Mouse (Mus musculus): ENCODE results near the gene Rad23a. TPM values are rescaled to one million over a fixed set of nuclear protein-coding genes. Genes with fewer than 3 reads are reported as not detected.
A peak's percentile ranks its signal among the peaks of the same experiment; 100 is the strongest.

The Rad23a gene
- polyA plus RNA-seq, 1 experiment from 2014 or later: 95.4 TPM

- Histone ChIP-seq H3K4me3 (ENCODE audit: low read length) (peak overlapping the region; percentile 84), H3K4me1 (ENCODE audit: control insufficient read depth, insufficient read depth, low read depth, low read length) (peaks cover 29% of the 10 kb centered on the region), H3K27ac (ENCODE audit: low read depth, low read length) (no peak overlapping the region), H3K4me2 (ENCODE audit: low read length) (peak overlapping the region; percentile 60), H3K27me3 (replicated peaks; ENCODE audit: control insufficient read depth, insufficient read depth, low read length) (no peaks in the 10 kb centered on the region), H3K9ac (ENCODE audit: low read depth, low read length) (peak overlapping the region; percentile 98), H3K9me3 (ENCODE audit: control insufficient read depth, low read length) (no peaks in the 10 kb centered on the region), H3K36me3 (ENCODE audit: control insufficient read depth, insufficient read depth, low read length) (peaks cover 35% of the 10 kb centered on the region)
- ATAC-seq: no peak
- WGBS: 89% methylated on average over 9 of the region's 9 CpGs
Observed at GRCm38 (mm10) chr8:84844397-84845070, 4.1 kb upstream of the Rad23a start.

GRCm38 (mm10) chr8:84841514-84841913, 1.0 kb upstream of the Rad23a start:
- Histone ChIP-seq H3K4me1 (ENCODE audit: control insufficient read depth, insufficient read depth, low read depth, low read length) (peaks cover 30% of the 10 kb centered on the region), H3K27ac (ENCODE audit: low read depth, low read length) (no peak overlapping the region), H3K4me3 (ENCODE audit: low read length) (no peak overlapping the region), H3K9me3 (ENCODE audit: control insufficient read depth, low read length) (no peaks in the 10 kb centered on the region), H3K36me3 (ENCODE audit: control insufficient read depth, insufficient read depth, low read length) (peaks cover 54% of the 10 kb centered on the region), H3K27me3 (replicated peaks; ENCODE audit: control insufficient read depth, insufficient read depth, low read length) (no peaks in the 10 kb centered on the region), H3K4me2 (ENCODE audit: low read length) (no peak overlapping the region), H3K9ac (ENCODE audit: low read depth, low read length) (no peak overlapping the region; the same call in 1 of the 2 replicates)
- WGBS: 79% methylated on average over 1 of the region's 1 CpGs
- ATAC-seq: no peak

GRCm38 (mm10) chr8:84839875-84840247, 604 bp downstream of the Rad23a start:
- ATAC-seq: no peak
- no peaks in the 10 kb centered on the region for H3K9me3 ChIP-seq (ENCODE audit: control insufficient read depth, low read length)

GRCm38 (mm10) chr8:84839411-84839810, 1.1 kb downstream of the Rad23a start:
- peak overlapping the region; percentile 72 for H3K4me2 ChIP-seq (ENCODE audit: low read length)
- peaks cover 29% of the 10 kb centered on the region for H3K4me1 ChIP-seq (ENCODE audit: control insufficient read depth, insufficient read depth, low read depth, low read length)
- H3K27me3 ChIP-seq (replicated peaks; ENCODE audit: control insufficient read depth, insufficient read depth, low read length): no peaks in the 10 kb centered on the region
- H3K9ac ChIP-seq (ENCODE audit: low read depth, low read length): peak overlapping the region; percentile 92; the same call in 1 of the 2 replicates
- no peak for ATAC-seq
- H3K4me3 ChIP-seq (ENCODE audit: low read length): peak overlapping the region; percentile 90
- H3K36me3 ChIP-seq (ENCODE audit: control insufficient read depth, insufficient read depth, low read length): peaks cover 57% of the 10 kb centered on the region
- H3K27ac ChIP-seq (ENCODE audit: low read depth, low read length): 0 out of 2 replicates have a peak overlapping the region, but pooled peaks have one; percentile 44
- 94% methylated on average over 2 of the region's 2 CpGs for WGBS
- H3K9me3 ChIP-seq (ENCODE audit: control insufficient read depth, low read length): no peaks in the 10 kb centered on the region

More at GRCm38 (mm10) chr8:84839875-84840247, 604 bp downstream of the Rad23a start:
- Histone ChIP-seq H3K4me3 (ENCODE audit: low read length) (peak overlapping the region; percentile 90), H3K4me1 (ENCODE audit: control insufficient read depth, insufficient read depth, low read depth, low read length) (peaks cover 29% of the 10 kb centered on the region), H3K27ac (ENCODE audit: low read depth, low read length) (peak overlapping the region; percentile 91), H3K4me2 (ENCODE audit: low read length) (peak overlapping the region; percentile 72), H3K9ac (ENCODE audit: low read depth, low read length) (peak overlapping the region; percentile 92), H3K36me3 (ENCODE audit: control insufficient read depth, insufficient read depth, low read length) (peaks cover 58% of the 10 kb centered on the region), H3K27me3 (replicated peaks; ENCODE audit: control insufficient read depth, insufficient read depth, low read length) (no peaks in the 10 kb centered on the region)
- WGBS: under 1% methylated on average over 7 of the region's 7 CpGs

DNA sequence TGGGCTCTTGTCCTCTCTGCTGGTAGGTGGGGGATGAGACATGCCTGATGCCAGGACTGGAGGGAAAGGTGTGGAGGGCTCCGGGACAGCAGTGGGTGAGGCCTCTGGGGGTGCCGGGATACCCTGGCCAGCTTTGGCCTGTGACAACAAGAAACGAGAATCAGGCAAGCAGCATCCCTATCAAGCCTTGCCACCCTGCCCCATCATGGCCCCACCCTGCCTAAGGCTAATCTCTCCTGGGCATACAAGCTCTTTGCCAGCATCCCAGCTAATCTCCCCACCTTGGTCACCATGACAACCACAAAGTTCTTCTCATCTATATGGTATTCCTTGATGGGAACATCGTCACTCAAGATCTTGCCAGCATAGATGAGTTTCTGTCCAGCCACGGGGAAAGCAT, 2.0 kb downstream of the Rad23a start:
- Histone ChIP-seq H3K27ac (ENCODE audit: low read depth, low read length) (no peak overlapping the region), H3K9ac (ENCODE audit: low read depth, low read length) (no peak overlapping the region), H3K4me3 (ENCODE audit: low read length) (no peak overlapping the region), H3K27me3 (replicated peaks; ENCODE audit: control insufficient read depth, insufficient read depth, low read length) (no peaks in the 10 kb centered on the region), H3K4me2 (ENCODE audit: low read length) (no peak overlapping the region), H3K4me1 (ENCODE audit: control insufficient read depth, insufficient read depth, low read depth, low read length) (peaks cover 32% of the 10 kb centered on the region), H3K36me3 (ENCODE audit: control insufficient read depth, insufficient read depth, low read length) (peaks cover 57% of the 10 kb centered on the region), H3K9me3 (ENCODE audit: control insufficient read depth, low read length) (no peaks in the 10 kb centered on the region)
- no peak for ATAC-seq
- 75% methylated on average over 5 of the region's 5 CpGs for WGBS

GRCm38 (mm10) chr8:84837912-84838470, 2.5 kb downstream of the Rad23a start:
- H3K36me3 ChIP-seq (ENCODE audit: control insufficient read depth, insufficient read depth, low read length): peaks cover 52% of the 10 kb centered on the region
- H3K9ac ChIP-seq (ENCODE audit: low read depth, low read length): no peak overlapping the region
- no peak overlapping the region for H3K4me3 ChIP-seq (ENCODE audit: low read length)
- H3K9me3 ChIP-seq (ENCODE audit: control insufficient read depth, low read length): no peaks in the 10 kb centered on the region
- H3K4me2 ChIP-seq (ENCODE audit: low read length): no peak overlapping the region
- no peaks in the 10 kb centered on the region for H3K27me3 ChIP-seq (replicated peaks; ENCODE audit: control insufficient read depth, insufficient read depth, low read length)
- ATAC-seq: no peak
- WGBS: 81% methylated on average over 15 of the region's 15 CpGs
- H3K27ac ChIP-seq (ENCODE audit: low read depth, low read length): no peak overlapping the region
- H3K4me1 ChIP-seq (ENCODE audit: control insufficient read depth, insufficient read depth, low read depth, low read length): peaks cover 34% of the 10 kb centered on the region

DNA sequence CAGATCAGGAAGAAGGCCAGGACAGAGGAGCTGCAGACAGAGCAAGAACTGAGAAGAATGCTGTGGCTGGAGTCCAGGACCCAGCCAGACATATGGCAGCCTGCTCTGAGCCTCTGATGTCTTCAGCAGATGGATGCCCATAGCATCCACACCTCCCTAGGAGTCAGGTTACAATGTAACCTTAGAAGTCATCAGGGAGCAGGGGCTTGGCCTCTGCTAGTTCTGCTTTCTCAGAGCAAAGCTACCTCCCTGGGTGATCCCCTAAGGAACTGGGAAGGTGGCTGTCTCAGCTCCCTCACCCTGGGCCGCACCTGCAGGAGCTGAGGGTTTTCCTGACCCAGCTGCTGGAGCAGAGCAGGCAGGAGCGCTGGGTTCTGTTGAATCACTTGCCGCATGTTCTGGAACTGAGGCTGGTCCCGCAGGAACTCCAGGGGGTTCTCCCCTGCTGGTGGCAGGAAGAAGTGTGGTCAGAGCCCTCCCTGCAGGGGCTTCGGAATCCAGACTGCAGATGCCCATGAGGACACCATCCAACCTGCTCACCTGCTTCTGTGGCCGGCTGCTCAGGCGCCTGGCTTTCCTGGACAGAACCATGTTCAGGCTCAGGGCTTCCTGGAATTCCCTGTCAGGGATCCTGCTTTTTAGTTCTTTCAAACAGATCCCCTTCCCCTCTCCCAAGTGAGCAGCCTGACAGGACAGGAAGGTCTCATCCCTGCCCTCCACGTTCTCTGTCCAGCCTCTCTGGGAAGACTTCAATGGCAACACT, 3.1 kb downstream of the Rad23a start:
- Histone ChIP-seq H3K4me2 (ENCODE audit: low read length) (no peak overlapping the region), H3K36me3 (ENCODE audit: control insufficient read depth, insufficient read depth, low read length) (peaks cover 45% of the 10 kb centered on the region), H3K4me1 (ENCODE audit: control insufficient read depth, insufficient read depth, low read depth, low read length) (peaks cover 37% of the 10 kb centered on the region), H3K9me3 (ENCODE audit: control insufficient read depth, low read length) (no peaks in the 10 kb centered on the region), H3K9ac (ENCODE audit: low read depth, low read length) (no peak overlapping the region), H3K4me3 (ENCODE audit: low read length) (no peak overlapping the region), H3K27me3 (replicated peaks; ENCODE audit: control insufficient read depth, insufficient read depth, low read length) (no peaks in the 10 kb centered on the region), H3K27ac (ENCODE audit: low read depth, low read length) (no peak overlapping the region)
- no peak for ATAC-seq
- 73% methylated on average over 8 of the region's 8 CpGs for WGBS

DNA sequence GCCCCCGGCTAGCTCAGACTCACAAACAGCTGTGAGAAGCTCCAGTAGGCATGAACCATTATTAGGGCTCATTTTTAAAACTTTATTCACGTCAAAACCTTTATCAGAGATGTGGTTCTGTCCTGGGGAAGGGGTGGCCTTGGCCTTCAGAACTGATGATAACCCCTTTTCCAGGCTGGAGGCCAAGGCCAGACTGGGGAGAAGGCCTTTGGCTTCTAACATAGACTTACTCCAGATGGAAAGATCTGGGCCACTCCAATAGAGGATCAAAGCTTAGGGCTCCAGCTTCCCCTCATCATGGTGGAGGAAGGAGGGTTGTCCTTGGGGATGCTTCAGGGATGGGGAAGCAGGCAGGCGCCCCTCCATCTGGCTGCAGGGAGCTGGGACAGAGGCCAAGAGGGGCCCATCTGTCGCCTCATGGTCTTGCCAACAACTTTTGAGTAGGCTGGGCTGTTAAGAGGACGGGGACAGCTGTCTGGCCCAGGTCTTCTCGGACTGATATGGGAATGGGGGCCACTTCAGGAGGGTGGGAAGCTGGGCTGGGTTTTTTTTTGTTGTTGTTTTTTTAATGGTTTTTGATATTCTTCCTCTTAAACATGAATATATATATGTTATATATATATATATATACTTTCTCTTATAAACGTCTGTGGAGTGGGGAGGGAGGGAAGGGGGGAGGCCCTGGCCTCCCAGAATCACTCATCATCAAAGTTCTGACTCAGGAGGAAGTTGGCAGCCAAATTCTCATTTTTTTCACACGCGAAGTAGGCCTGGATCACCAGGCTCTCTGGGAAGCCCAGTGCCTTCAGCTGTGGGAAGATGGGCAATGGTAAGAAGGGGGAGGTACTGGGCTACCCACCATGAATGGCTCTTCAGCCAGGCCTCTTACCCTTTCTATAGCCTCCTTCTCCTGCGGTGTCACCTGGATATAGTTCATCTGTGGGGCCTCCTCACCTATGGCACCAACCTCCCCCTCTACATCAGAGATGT, 5.3 kb downstream of the Rad23a start:
- Histone ChIP-seq H3K4me1 (ENCODE audit: control insufficient read depth, insufficient read depth, low read depth, low read length) (peaks cover 37% of the 10 kb centered on the region), H3K4me3 (ENCODE audit: low read length) (no peak overlapping the region), H3K9me3 (ENCODE audit: control insufficient read depth, low read length) (no peaks in the 10 kb centered on the region), H3K36me3 (ENCODE audit: control insufficient read depth, insufficient read depth, low read length) (peaks cover 34% of the 10 kb centered on the region), H3K9ac (ENCODE audit: low read depth, low read length) (no peak overlapping the region), H3K4me2 (ENCODE audit: low read length) (no peak overlapping the region; the same call in 1 of the 2 replicates), H3K27me3 (replicated peaks; ENCODE audit: control insufficient read depth, insufficient read depth, low read length) (no peaks in the 10 kb centered on the region), H3K27ac (ENCODE audit: low read depth, low read length) (peak overlapping the region; percentile 75)
- ATAC-seq: peak; percentile 31
- WGBS: 56% methylated on average over 10 of the region's 10 CpGs

All from hindbrain, embryonic 16.5 days (tissue).